Mouse (Mus musculus): Measurements from ENCODE around the gene Sbpl.

The Sbpl gene

GRCm38 (mm10) chr17:23955174-23955573 is at the start of gene Sbpl:
Gene Sbpl (minus strand): TSS chr17:23955274.
- in situ Hi-C loops (cut with MboI; ENCODE audit: low pct_unique_long_range_greater_than_20kb in 1 of 2, low sequenced_read_pairs in 2 of 2, unreplicated experiment in 1 of 2), result loop anchor here (5.0 to 25.0 kb wide), 2 partner anchors 98 to 193 kb away; partner anchors contain the start of gene Flywch1 (in 1 of the 2)

- in situ Hi-C loops (cut with MboI; ENCODE audit: low pct_unique_long_range_greater_than_20kb in 1 of 2, low sequenced_read_pairs in 2 of 2, unreplicated experiment in 1 of 2), result no loop called here
Measured at GRCm38 (mm10) chr17:24004071-24004665, 49.1 kb upstream of the Sbpl start.

GRCm38 (mm10) chr17:24000404-24000803 is 45.3 kb upstream of the Sbpl start:
- in situ Hi-C loops (cut with MboI; ENCODE audit: low pct_unique_long_range_greater_than_20kb in 1 of 2, low sequenced_read_pairs in 2 of 2, unreplicated experiment in 1 of 2), result no loop called here

- in situ Hi-C loops (cut with MboI; ENCODE audit: low pct_unique_long_range_greater_than_20kb in 1 of 2, low sequenced_read_pairs in 2 of 2, unreplicated experiment in 1 of 2), result no loop called here
Measured at GRCm38 (mm10) chr17:23998383-23998782, 43.3 kb upstream of the Sbpl start.

- in situ Hi-C loops (cut with MboI; ENCODE audit: low pct_unique_long_range_greater_than_20kb in 1 of 2, low sequenced_read_pairs in 2 of 2, unreplicated experiment in 1 of 2), result no loop called here
Measured at GRCm38 (mm10) chr17:23997901-23998300, 42.8 kb upstream of the Sbpl start, which contains the start of gene Prss22. Gene Prss22 (minus strand): TSS chr17:23998100.

GRCm38 (mm10) chr17:23995421-23995820 is 40.3 kb upstream of the Sbpl start:
- in situ Hi-C loops (cut with MboI; ENCODE audit: low pct_unique_long_range_greater_than_20kb in 1 of 2, low sequenced_read_pairs in 2 of 2, unreplicated experiment in 1 of 2), result no loop called here

GRCm38 (mm10) chr17:23994667-23995066 is 39.6 kb upstream of the Sbpl start:
- in situ Hi-C loops (cut with MboI; ENCODE audit: low pct_unique_long_range_greater_than_20kb in 1 of 2, low sequenced_read_pairs in 2 of 2, unreplicated experiment in 1 of 2), result no loop called here

GRCm38 (mm10) chr17:23993559-23994428 is 38.7 kb upstream of the Sbpl start:
- in situ Hi-C loops (cut with MboI; ENCODE audit: low pct_unique_long_range_greater_than_20kb in 1 of 2, low sequenced_read_pairs in 2 of 2, unreplicated experiment in 1 of 2), result no loop called here

GRCm38 (mm10) chr17:23992789-23993553 is 37.9 kb upstream of the Sbpl start:
- in situ Hi-C loops (cut with MboI; ENCODE audit: low pct_unique_long_range_greater_than_20kb in 1 of 2, low sequenced_read_pairs in 2 of 2, unreplicated experiment in 1 of 2), result no loop called here

GRCm38 (mm10) chr17:23989802-23990201 is 34.7 kb upstream of the Sbpl start:
- in situ Hi-C loops (cut with MboI; ENCODE audit: low pct_unique_long_range_greater_than_20kb in 1 of 2, low sequenced_read_pairs in 2 of 2, unreplicated experiment in 1 of 2), result no loop called here

- in situ Hi-C loops (cut with MboI; ENCODE audit: low pct_unique_long_range_greater_than_20kb in 1 of 2, low sequenced_read_pairs in 2 of 2, unreplicated experiment in 1 of 2), result no loop called here
Measured at GRCm38 (mm10) chr17:23984989-23985388, 29.9 kb upstream of the Sbpl start.

- in situ Hi-C loops (cut with MboI; ENCODE audit: low pct_unique_long_range_greater_than_20kb in 1 of 2, low sequenced_read_pairs in 2 of 2, unreplicated experiment in 1 of 2), result no loop called here
Measured at GRCm38 (mm10) chr17:23982912-23983311, 27.8 kb upstream of the Sbpl start.

GRCm38 (mm10) chr17:23980297-23980909 is 25.3 kb upstream of the Sbpl start, which contains the start of gene Prss30:
Gene Prss30 (minus strand): TSS chr17:23980566.
- in situ Hi-C loops (cut with MboI; ENCODE audit: low pct_unique_long_range_greater_than_20kb in 1 of 2, low sequenced_read_pairs in 2 of 2, unreplicated experiment in 1 of 2), result no loop called here

GRCm38 (mm10) chr17:23979471-23979870 is 24.4 kb upstream of the Sbpl start:
- in situ Hi-C loops (cut with MboI; ENCODE audit: low pct_unique_long_range_greater_than_20kb in 1 of 2, low sequenced_read_pairs in 2 of 2, unreplicated experiment in 1 of 2), result no loop called here

- in situ Hi-C loops (cut with MboI; ENCODE audit: low pct_unique_long_range_greater_than_20kb in 1 of 2, low sequenced_read_pairs in 2 of 2, unreplicated experiment in 1 of 2), result no loop called here
Measured at GRCm38 (mm10) chr17:23976665-23977064, 21.6 kb upstream of the Sbpl start.

- in situ Hi-C loops (cut with MboI; ENCODE audit: low pct_unique_long_range_greater_than_20kb in 1 of 2, low sequenced_read_pairs in 2 of 2, unreplicated experiment in 1 of 2), result loop anchor here in 1 of 2 experiments (25.0 kb wide), 1 partner anchor 209 kb away; the partner anchor contains the start of gene Flywch1
Measured at GRCm38 (mm10) chr17:23971315-23971714, 16.2 kb upstream of the Sbpl start.

- in situ Hi-C loops (cut with MboI; ENCODE audit: low pct_unique_long_range_greater_than_20kb in 1 of 2, low sequenced_read_pairs in 2 of 2, unreplicated experiment in 1 of 2), result loop anchor here (10.0 to 25.0 kb wide), 2 partner anchors 194 to 207 kb away; partner anchors contain the start of gene Flywch1 (in 2 of the 2)
Measured at GRCm38 (mm10) chr17:23969231-23969630, 14.2 kb upstream of the Sbpl start.

GRCm38 (mm10) chr17:23968780-23969179 is 13.7 kb upstream of the Sbpl start:
- in situ Hi-C loops (cut with MboI; ENCODE audit: low pct_unique_long_range_greater_than_20kb in 1 of 2, low sequenced_read_pairs in 2 of 2, unreplicated experiment in 1 of 2), result loop anchor here (10.0 to 25.0 kb wide), 2 partner anchors 194 to 206 kb away; partner anchors contain the start of gene Flywch1 (in 2 of the 2)
